Mouse (Mus musculus) small intestine, adult 2 months (tissue): ENCODE measurements around the gene Btla. TPM values are rescaled to one million over a fixed set of nuclear protein-coding genes. Genes with fewer than 3 reads are reported as not detected.

Experiments
- H3K27ac ChIP-seq: fragments of 200-500 bp; 2 replicates; pipeline ENCODE4 v1.5.1; 2012; ENCODE audit warnings: low read depth, low read length, control low read depth, inconsistent platforms; ENCODE audit not compliant: insufficient read depth
- H3K27me3 ChIP-seq: fragments of 200-500 bp; 2 replicates; pipeline ENCODE4 v1.6.1; 2012; ENCODE audit warnings: mild to moderate bottlenecking, moderate library complexity, low read length, inconsistent platforms; ENCODE audit not compliant: control insufficient read depth, insufficient read depth
- H3K36me3 ChIP-seq: fragments of 200-500 bp; 2 replicates; pipeline ENCODE4 v1.6.1; 2012; ENCODE audit warnings: mild to moderate bottlenecking, low read length, control low read depth, inconsistent platforms; ENCODE audit not compliant: control insufficient read depth, insufficient read depth
- H3K4me1 ChIP-seq: fragments of 200-500 bp; 2 replicates; pipeline ENCODE4 v1.6.1; 2012; ENCODE audit warnings: low read length, inconsistent platforms, mixed read lengths; ENCODE audit not compliant: control insufficient read depth, insufficient read depth, insufficient read length
- H3K4me3 ChIP-seq: fragments of 200-500 bp; 2 replicates; pipeline ENCODE4 v1.5.1; 2012; ENCODE audit warnings: low read depth, mild to moderate bottlenecking, control low read depth, inconsistent platforms, low read length, moderate library complexity
- CTCF ChIP-seq: fragments of 200-500 bp; IDR thresholded peaks from 2 replicates; pipeline ENCODE4 v1.5.1; 2012; ENCODE audit warnings: low read depth, mild to moderate bottlenecking, control low read depth, inconsistent platforms, low read length, moderate library complexity, mixed read lengths; ENCODE audit not compliant: insufficient replicate concordance, insufficient read length; ENCODE audit errors: extremely low read depth
- POLR2A ChIP-seq: fragments of 200-500 bp; IDR thresholded peaks from 2 replicates; pipeline ENCODE4 v1.6.1; 2012; ENCODE audit warnings: low read depth, mild to moderate bottlenecking, control low read depth, inconsistent platforms, low read length, moderate library complexity
- WGBS: fragments of 180-500 bp; shearing (Covaris S2); methylation state at CpG from one replicate; pipeline ENCODE4 v1.1.7; 2018; 5-methylcytosine and 5-hydroxymethylcytosine counted together
- polyA plus RNA-seq: library from polyadenylated mRNA; depleted of rRNA; stranded (reverse); fragments of >200 nt; gene quantifications from 2 replicates; pipeline ENCODE4 v1.2.3, GENCODE M21; 2012; rRNA removed

Gene Btla
- 0.34 and 0.86 TPM in 2 replicates for polyA plus RNA-seq

- Histone ChIP-seq H3K4me1 (no peaks in the 10 kb centered on the region), H3K36me3 (no peaks in the 10 kb centered on the region), H3K27ac (no peak within 1 kb of the TSS), H3K4me3 (no peak within 1 kb of the TSS), H3K27me3 (no peaks in the 10 kb centered on the region)
- TF ChIP-seq CTCF = no peak
- no peak for TF ChIP-seq POLR2A
- 57% methylated on average over 10 of the region's 10 CpGs for WGBS
Measured at GRCm38 (mm10) chr16:45223648-45224388, at the start of gene Btla. Gene Btla, plus strand, starts transcription at chr16:45224315.

DNA sequence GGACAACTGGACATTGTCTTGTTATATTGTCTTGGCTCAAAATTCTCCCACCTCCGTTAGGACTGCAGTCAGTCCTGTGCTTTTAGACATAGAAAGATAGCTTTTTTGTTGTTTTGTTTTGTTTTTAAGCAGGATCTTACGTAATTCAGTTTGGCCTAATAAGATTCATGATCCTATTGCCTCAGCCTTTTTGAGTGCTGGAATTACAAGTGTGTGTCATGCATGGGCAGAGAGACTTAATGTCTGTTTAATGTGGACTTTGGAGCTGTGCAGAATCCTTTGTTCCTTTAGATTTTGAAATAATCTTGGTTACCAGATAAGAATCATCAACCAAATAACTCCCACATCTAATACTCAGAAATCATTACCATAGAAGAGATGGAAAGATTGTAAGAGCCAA lies 45.6 kb upstream of the Btla start:
- Histone ChIP-seq H3K36me3 (peaks cover 25% of the 10 kb centered on the region), H3K4me1 (no peaks in the 10 kb centered on the region), H3K27ac (no peak overlapping the region), H3K27me3 (no peaks in the 10 kb centered on the region), H3K4me3 (no peak overlapping the region)
- WGBS = 88% methylated on average over 2 of the region's 2 CpGs
- TF ChIP-seq POLR2A (no peak), CTCF (no peak)

DNA sequence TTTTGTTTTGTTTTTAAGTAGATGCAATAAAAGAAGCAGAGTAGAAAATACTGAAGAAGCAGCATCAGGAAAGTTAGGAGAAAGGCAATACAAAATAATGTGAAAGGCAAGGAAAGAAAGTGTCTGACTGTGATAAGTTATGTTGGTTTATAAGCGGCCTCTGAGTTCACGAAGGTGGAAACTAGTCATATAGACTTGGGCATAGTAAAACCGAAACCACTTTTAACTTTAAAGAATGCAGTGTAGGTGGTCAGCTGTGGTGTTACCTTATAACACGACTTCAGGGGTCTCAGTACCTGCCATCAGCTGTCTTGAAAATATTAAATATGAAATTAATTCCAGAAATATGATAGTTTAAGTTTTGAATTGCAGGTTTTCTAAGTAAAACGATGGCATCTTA lies 42.3 kb upstream of the Btla start:
- Histone ChIP-seq H3K27ac (no peak overlapping the region), H3K4me3 (no peak overlapping the region), H3K27me3 (no peaks in the 10 kb centered on the region), H3K4me1 (no peaks in the 10 kb centered on the region), H3K36me3 (peaks cover 29% of the 10 kb centered on the region)
- WGBS = 87% methylated on average over 5 of the region's 5 CpGs
- TF ChIP-seq POLR2A (no peak), CTCF (no peak)

GRCm38 (mm10) chr16:45192613-45193012 lies 31.5 kb upstream of the Btla start:
- Histone ChIP-seq H3K36me3 (peaks cover 13% of the 10 kb centered on the region), H3K27me3 (no peaks in the 10 kb centered on the region), H3K4me3 (no peak overlapping the region), H3K4me1 (no peaks in the 10 kb centered on the region), H3K27ac (no peak overlapping the region)
- WGBS = 4% methylated on average over 1 of the region's 1 CpGs
- TF ChIP-seq POLR2A (no peak), CTCF (peak; percentile 77; the same call in 1 of the 2 replicates)

GRCm38 (mm10) chr16:45196816-45197215 lies 27.3 kb upstream of the Btla start:
- Histone ChIP-seq H3K27me3 (no peaks in the 10 kb centered on the region), H3K4me3 (no peak overlapping the region), H3K36me3 (no peaks in the 10 kb centered on the region), H3K27ac (no peak overlapping the region), H3K4me1 (no peaks in the 10 kb centered on the region)
- TF ChIP-seq POLR2A (no peak), CTCF (no peak)
- 34% methylated on average over 6 of the region's 6 CpGs for WGBS

DNA sequence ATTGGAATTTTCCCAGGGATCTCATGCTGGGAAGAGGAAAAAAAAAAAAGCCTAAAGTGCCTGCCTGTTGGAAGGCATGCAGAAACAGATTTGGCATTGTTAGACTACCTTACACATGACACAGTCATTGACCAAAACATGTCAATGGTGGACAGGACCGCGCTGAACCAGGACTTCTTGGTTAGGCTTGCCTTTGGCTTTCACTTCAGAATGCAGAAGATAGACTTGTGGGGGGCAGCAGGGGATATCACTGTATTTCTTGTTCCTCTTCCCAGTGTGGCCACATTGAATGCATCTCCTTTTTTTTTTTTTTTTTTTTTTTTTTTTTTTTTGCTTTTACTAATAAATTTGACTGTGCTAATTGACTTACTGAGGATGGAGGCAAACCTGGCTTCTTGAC lies 22.7 kb upstream of the Btla start:
- H3K4me3 ChIP-seq = no peak overlapping the region
- WGBS = 90% methylated on average over 2 of the region's 2 CpGs
- TF ChIP-seq POLR2A (no peak), CTCF (no peak)
- H3K36me3 ChIP-seq = no peaks in the 10 kb centered on the region
- H3K27ac ChIP-seq = no peak overlapping the region
- H3K4me1 ChIP-seq = no peaks in the 10 kb centered on the region
- H3K27me3 ChIP-seq = no peaks in the 10 kb centered on the region

GRCm38 (mm10) chr16:45204438-45204837 lies 19.7 kb upstream of the Btla start:
- no peaks in the 10 kb centered on the region for H3K36me3 ChIP-seq
- H3K4me3 ChIP-seq = no peak overlapping the region
- H3K4me1 ChIP-seq = no peaks in the 10 kb centered on the region
- H3K27ac ChIP-seq = no peak overlapping the region
- TF ChIP-seq POLR2A (no peak), CTCF (no peak)
- no peaks in the 10 kb centered on the region for H3K27me3 ChIP-seq
- WGBS = 80% methylated on average over 4 of the region's 4 CpGs

- Histone ChIP-seq H3K4me3 (no peak overlapping the region), H3K27me3 (no peaks in the 10 kb centered on the region), H3K36me3 (no peaks in the 10 kb centered on the region), H3K4me1 (no peaks in the 10 kb centered on the region), H3K27ac (no peak overlapping the region)
- TF ChIP-seq POLR2A (no peak), CTCF (no peak)
- WGBS = 81% methylated on average over 12 of the region's 12 CpGs
Measured at GRCm38 (mm10) chr16:45204859-45205670, 19.1 kb upstream of the Btla start.
